Mouse (Mus musculus) ES-E14 (cell line): ENCODE measurements around the gene Slc28a1. TPM values are rescaled to one million over a fixed set of nuclear protein-coding genes. Genes with fewer than 3 reads are reported as not detected.

Source experiments
- DNase-seq: peaks from one replicate; pipeline ENCODE4 v3.0.0-alpha.2; 2013; ENCODE audit warnings: low read depth, low spot score
- H3K27ac ChIP-seq: 2 replicates; pipeline ENCODE4 v1.5.1; 2012; ENCODE audit warnings: low read depth, mild to moderate bottlenecking, low read length, moderate library complexity, mixed read lengths; ENCODE audit not compliant: poor library complexity, insufficient read depth, severe bottlenecking
- H3K36me3 ChIP-seq: 2 replicates; pipeline ENCODE4 v1.6.1; 2012; ENCODE audit warnings: mild to moderate bottlenecking, low read length, moderate library complexity, mixed read lengths; ENCODE audit not compliant: control insufficient read depth, poor library complexity, insufficient read depth, severe bottlenecking
- H3K4me1 ChIP-seq, 2 experiments: fragments of 150-350 bp in 1 of 2; sonication (generic) in 1 of 2; 2 replicates each; pipeline ENCODE4 v1.6.1; 2012; ENCODE audit warnings: low read length in 2 of 2, mild to moderate bottlenecking in 1 of 2, mixed read lengths in 1 of 2; ENCODE audit not compliant: control insufficient read depth in 2 of 2, insufficient read depth in 2 of 2, poor library complexity in 1 of 2
- H3K4me3 ChIP-seq, 2 experiments: fragments of 150-350 bp in 1 of 2; sonication (generic) in 1 of 2; 2 replicates each; pipeline ENCODE4 v1.5.1; 2012; ENCODE audit warnings: low read length in 2 of 2, low read depth in 1 of 2, mild to moderate bottlenecking in 1 of 2, mixed read lengths in 1 of 2; ENCODE audit not compliant: insufficient read depth in 1 of 2, poor library complexity in 1 of 2, severe bottlenecking in 1 of 2
- H3K9ac ChIP-seq: 2 replicates; pipeline ENCODE4 v1.6.1; 2012; ENCODE audit warnings: low read depth, mild to moderate bottlenecking, low read length, mixed read lengths; ENCODE audit not compliant: poor library complexity, insufficient read depth, severe bottlenecking
- H3K9me3 ChIP-seq: fragments of 150-350 bp; sonication (generic); 2 replicates; pipeline ENCODE4 v1.6.1; 2012; ENCODE audit warnings: low read depth, mild to moderate bottlenecking, low read length; ENCODE audit not compliant: control insufficient read depth, insufficient read depth
- CHD2 ChIP-seq: IDR thresholded peaks from 2 replicates; pipeline ENCODE4 v1.6.1; 2014; ENCODE audit warnings: mild to moderate bottlenecking, low read depth, low read length, inconsistent platforms
- HCFC1 ChIP-seq: IDR thresholded peaks from 2 replicates; pipeline ENCODE4 v1.6.1; 2012; ENCODE audit warnings: low read length, inconsistent platforms, borderline replicate concordance; ENCODE audit not compliant: insufficient read depth
- MAFK ChIP-seq: IDR thresholded peaks from 2 replicates; pipeline ENCODE4 v1.6.1; 2014; ENCODE audit warnings: mild to moderate bottlenecking, low read depth, low read length, inconsistent platforms; ENCODE audit not compliant: insufficient read depth
- ZC3H11A ChIP-seq: IDR thresholded peaks from 2 replicates; pipeline ENCODE4 v1.6.1; 2012; ENCODE audit warnings: low read depth, mild to moderate bottlenecking, inconsistent platforms, low read length, borderline replicate concordance
- ZNF384 ChIP-seq: IDR thresholded peaks from 2 replicates; pipeline ENCODE4 v1.6.1; 2012; ENCODE audit warnings: low read depth, low read length, inconsistent platforms
- in situ Hi-C, 2 experiments: fragments of 600-800 bp; cut with MboI; formaldehyde crosslinking; loops; one replicate each; pipeline ENCODE4 v1.15.1; 2025; ENCODE audit warnings: low sequenced_read_pairs in 2 of 2, inconsistent platforms in 1 of 2; ENCODE audit not compliant: unreplicated experiment in 2 of 2
- total RNA-seq: library from RNA; depleted of rRNA; stranded (reverse); fragments of 300-350 nt; gene quantifications from 2 replicates; pipeline ENCODE4 v1.2.3, GENCODE M21; 2012; rRNA removed

Slc28a1 gene
- total RNA-seq, result 44.8 and 69.2 TPM in 2 replicates

DNA sequence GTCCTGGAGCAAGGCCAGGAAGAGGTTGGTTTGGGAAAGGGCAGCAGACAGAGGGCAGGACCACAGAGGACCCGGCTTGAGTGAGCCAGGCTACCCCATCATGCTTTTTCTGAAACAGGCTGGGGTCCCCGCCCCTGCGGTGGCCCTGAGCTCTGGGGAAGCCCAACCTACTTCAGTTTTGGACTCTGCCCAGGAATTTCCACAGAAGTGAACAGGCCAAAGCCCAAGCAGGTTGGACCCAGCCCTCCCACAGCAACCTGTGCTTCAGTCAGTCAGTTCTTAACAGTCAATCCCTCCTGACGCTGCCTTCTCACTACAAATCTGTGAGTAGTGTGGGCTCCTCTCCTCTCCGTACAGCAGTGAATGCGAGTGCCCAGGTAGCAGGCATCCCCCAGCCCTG is at the start of gene Slc28a1:
Gene Slc28a1 (plus strand): TSS at position 245 of the 400 bp plus-strand sequence.
- H3K27ac ChIP-seq, result no peak within 1 kb of the TSS

DNA sequence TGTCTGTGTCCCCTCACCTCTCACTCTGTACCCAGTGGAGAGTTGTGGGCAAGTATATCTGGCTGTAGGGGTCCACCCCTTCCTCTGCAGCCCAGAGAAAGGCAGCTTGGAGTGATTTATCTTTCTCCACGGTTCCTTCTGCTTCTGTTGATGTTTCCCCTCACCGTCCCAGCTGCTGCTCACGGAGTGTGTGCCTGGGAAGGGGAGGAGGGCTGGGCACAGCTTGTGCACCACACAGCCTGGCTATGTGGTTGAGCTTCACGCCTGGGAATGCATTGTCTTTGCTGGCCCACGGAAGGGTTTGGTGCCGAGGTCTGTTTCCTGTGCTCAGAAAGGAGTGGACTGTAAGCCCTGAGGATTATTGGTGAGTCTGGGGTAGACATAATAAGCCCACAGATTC is 47.9 kb upstream of the Slc28a1 start:
- no peak for TF ChIP-seq ZC3H11A
- no peak for TF ChIP-seq CHD2
- TF ChIP-seq HCFC1, result no peak
- no peak for TF ChIP-seq ZNF384
- in situ Hi-C loops, result loop anchor here in 1 of 2 experiments (10.0 kb wide), 1 partner anchor 182 kb away; no protein-coding TSS in a partner anchor
- Histone ChIP-seq H3K4me1 (peaks cover 5 to 11% of the 10 kb centered on the region in 2 experiments; a peak in 3 of 4 replicates), H3K9ac (no peak overlapping the region), H3K36me3 (no peaks in the 10 kb centered on the region), H3K9me3 (no peaks in the 10 kb centered on the region), H3K4me3 (no peak overlapping the region), H3K27ac (no peak overlapping the region)
- no peak for DNase-seq

More for the DNA sequence above, at the start of gene Slc28a1:
- in situ Hi-C loops, result no loop called here
- Histone ChIP-seq H3K9ac (no peak within 1 kb of the TSS), H3K4me1 (peaks cover 7 to 15% of the 10 kb centered on the region in 2 experiments; a peak in 3 of 4 replicates), H3K9me3 (no peaks in the 10 kb centered on the region), H3K4me3 (no peak within 1 kb of the TSS), H3K36me3 (no peaks in the 10 kb centered on the region)
- no peak for DNase-seq
- TF ChIP-seq ZNF384 (no peak), HCFC1 (no peak), ZC3H11A (no peak), CHD2 (no peak), MAFK (no peak)

DNA sequence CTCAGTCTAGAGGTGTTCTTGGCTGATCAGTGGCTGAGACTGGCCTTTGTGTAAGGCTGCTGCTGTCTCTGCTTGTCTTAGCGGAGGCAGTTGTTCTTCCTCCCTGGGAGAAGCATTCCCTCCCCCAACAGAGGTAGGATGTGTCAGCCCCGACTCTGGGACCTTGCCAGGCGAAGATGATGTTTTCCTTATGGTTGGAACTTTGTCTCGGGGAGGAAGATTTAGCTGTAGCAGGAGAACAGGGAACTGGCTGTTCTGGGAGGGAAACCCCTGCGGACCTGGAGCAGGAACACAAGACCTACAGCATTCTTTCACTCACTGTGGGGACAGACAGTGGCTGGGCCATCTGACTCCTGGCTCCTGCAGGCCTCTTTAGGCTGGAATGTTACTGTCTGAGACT is 42.1 kb upstream of the Slc28a1 start:
- H3K27ac ChIP-seq, result no peak overlapping the region
- no peak overlapping the region for H3K9ac ChIP-seq

DNA sequence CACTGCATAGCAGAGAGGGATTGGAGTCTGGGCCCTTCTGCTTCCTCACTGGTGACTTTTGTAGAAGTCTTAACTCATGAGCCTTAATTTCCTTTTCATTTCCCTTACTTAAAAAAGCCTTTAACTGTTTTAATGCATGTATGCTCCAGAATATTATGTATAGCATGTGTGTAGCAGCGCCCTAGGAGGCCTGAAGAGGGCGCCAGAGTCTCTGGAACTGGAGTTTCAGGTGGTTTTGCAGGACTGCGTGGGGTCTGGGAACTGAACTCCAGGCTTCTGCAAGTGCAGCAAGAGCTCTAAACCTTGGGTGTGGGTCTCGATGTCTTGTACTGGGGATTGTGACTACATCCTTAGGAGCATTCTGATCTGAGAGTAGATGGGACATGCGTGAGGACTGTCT is 41.3 kb upstream of the Slc28a1 start:
- Histone ChIP-seq H3K36me3 (no peaks in the 10 kb centered on the region), H3K4me1 (peaks cover 0 to 12% of the 10 kb centered on the region in 2 experiments; a peak in 1 of 4 replicates)
- in situ Hi-C loops, result no loop called here

More for the DNA sequence above, 42.1 kb upstream of the Slc28a1 start:
- TF ChIP-seq MAFK (no peak), ZC3H11A (no peak), CHD2 (no peak), ZNF384 (no peak), HCFC1 (no peak)
- no peak for DNase-seq
- Histone ChIP-seq H3K4me3 (no peak overlapping the region), H3K36me3 (no peaks in the 10 kb centered on the region), H3K9me3 (no peaks in the 10 kb centered on the region), H3K4me1 (peaks cover 0 to 12% of the 10 kb centered on the region in 2 experiments; a peak in 1 of 4 replicates)
- in situ Hi-C loops, result no loop called here

DNA sequence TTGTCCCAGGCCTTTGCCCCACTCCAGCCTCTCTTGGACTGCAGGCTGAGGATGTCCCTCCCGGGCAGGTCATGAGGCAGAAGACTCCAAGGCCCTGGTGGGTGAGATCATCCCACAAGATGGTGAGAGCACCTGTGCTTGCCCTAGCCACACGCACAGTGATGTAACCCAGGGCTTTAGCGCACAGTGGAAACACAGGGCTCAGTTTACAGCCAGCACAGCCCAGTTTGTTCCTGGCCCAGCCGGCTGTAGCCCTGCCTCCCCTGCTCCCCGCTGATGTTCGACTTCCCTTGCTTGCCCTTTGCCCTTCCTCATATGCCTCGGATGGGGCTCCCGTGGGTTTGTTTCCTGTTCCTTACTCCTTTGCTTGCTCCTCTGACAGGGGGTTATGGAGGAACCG is 40.1 kb upstream of the Slc28a1 start:
- TF ChIP-seq MAFK (no peak), HCFC1 (no peak), CHD2 (no peak), ZNF384 (no peak), ZC3H11A (no peak)
- H3K36me3 ChIP-seq, result no peaks in the 10 kb centered on the region

More for the DNA sequence above, 41.3 kb upstream of the Slc28a1 start:
- H3K27ac ChIP-seq, result no peak overlapping the region
- H3K9ac ChIP-seq, result no peak overlapping the region
- H3K9me3 ChIP-seq, result no peaks in the 10 kb centered on the region
- TF ChIP-seq ZC3H11A (peak; percentile 40; the same call in 1 of the 2 replicates), HCFC1 (no peak)
- no peak for DNase-seq
- H3K4me3 ChIP-seq, result no peak overlapping the region

More for the DNA sequence above, 40.1 kb upstream of the Slc28a1 start:
- Histone ChIP-seq H3K27ac (no peak overlapping the region), H3K9me3 (no peaks in the 10 kb centered on the region), H3K9ac (peak overlapping the region; percentile 40; the same call in 1 of the 2 replicates), H3K4me3 (no peak overlapping the region; a peak in 1 of 4 replicates), H3K4me1 (peaks cover 0 to 12% of the 10 kb centered on the region in 2 experiments; a peak in 1 of 4 replicates)
- DNase-seq, result no peak
- in situ Hi-C loops, result no loop called here
